Mouse (Mus musculus) right cerebral cortex, adult 2 months (tissue): Measurements from ENCODE around the gene OR5BS1P.
"Not testable (repeated sequence)": the region's sequence is repeated elsewhere in the genome, so short reads cannot be mapped to it uniquely, and the experiment has no call there.

Experiments used
- DNase-seq, 2 experiments: peaks; one replicate each; pipeline ENCODE4 v3.0.0; 2021 to 2022; ENCODE audit warnings: low spot score in 2 of 2

Gene OR5BS1P

DNA sequence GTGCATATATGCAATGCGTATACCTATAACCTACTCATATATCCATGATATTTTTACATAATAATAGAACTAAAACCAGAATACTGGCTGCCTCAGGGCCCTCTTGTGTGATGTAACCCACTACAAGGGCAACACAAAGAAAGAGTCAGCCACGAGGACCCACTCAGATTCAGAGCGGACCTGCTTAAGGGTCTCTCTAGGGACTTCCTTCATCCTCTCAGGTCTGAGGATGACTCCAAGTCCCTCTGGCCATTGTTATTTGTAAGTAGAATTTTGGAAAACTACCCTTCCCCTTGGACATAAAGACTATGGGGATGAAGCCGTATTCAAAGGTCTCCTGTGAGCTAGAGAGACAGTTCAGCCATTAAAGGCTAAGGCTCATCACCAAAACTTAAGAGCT lies at the start of gene OR5BS1P:
Gene OR5BS1P (plus strand): TSS at position 301 of the 400 bp plus-strand sequence.
- DNase-seq: no peak

DNA sequence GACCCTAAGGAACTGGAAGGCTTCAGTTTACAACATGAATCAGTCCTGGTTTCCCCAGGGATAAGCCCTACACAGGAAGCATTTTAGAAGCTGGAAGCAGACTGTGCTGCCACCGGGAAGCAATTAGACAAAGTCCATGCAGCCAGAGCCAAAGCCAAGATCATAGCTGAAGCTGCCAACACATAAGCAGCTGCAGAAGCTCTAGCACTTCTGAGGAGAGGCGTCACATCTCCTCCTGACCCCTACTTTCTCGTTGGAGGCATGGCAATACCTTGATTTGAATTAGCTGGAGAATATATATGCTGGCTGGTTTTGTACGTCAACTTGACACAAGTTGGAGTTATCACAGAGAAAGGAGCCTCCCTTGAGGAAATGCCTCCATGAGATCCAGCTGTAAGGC lies 48.8 kb upstream of the OR5BS1P start:
- DNase-seq: no peak

- no peak for DNase-seq
Measured at GRCm38 (mm10) chr15:98424326-98424725, 45.4 kb upstream of the OR5BS1P start.

DNA sequence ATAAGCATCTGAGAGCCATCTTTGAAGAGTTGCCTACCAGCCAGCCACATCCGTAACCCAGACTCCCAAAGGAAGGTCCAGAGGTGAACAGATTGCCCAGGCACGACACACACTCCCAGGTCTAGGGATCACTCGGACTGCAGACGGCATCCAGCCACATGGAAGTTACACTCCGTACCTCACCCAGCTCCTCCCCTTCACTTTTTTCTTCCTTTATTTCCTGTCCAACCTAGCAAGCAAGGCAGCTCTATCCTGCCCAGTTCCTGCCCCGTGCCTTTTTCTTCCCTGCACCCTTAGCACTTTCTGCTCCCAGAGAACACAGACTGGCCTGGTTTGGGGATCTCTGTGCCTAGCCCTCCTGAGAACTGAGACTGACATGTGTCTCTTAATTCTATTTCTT lies 44.9 kb upstream of the OR5BS1P start:
- DNase-seq: no peak

GRCm38 (mm10) chr15:98425188-98425587 lies 44.5 kb upstream of the OR5BS1P start:
- no peak for DNase-seq

- not testable (repeated sequence) for DNase-seq
Measured at GRCm38 (mm10) chr15:98430925-98431324, 38.8 kb upstream of the OR5BS1P start, which contains the start of gene Olfr282. Gene Olfr282 (plus strand): TSS chr15:98431225.

DNA sequence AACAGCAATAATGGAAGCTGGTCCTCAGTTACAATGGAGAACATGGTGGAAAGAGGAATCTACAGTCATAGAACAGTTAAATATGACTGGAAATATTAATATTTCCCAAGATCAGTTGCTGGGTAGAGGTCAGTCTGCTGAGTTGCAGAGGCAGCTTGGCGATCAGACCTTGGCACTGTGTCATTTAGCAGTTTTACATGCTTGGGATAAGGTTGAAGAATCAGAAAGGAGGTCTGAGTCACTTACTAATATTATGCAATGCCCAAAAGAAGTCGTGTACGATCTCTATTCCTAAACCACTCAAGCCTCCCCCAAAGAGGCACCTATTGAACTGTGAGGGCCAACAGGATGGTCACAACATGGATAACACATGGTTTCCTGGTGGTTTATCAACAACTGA lies 25.1 kb upstream of the OR5BS1P start:
- no peak for DNase-seq

GRCm38 (mm10) chr15:98448521-98448920 lies 21.2 kb upstream of the OR5BS1P start:
- DNase-seq: no peak

DNA sequence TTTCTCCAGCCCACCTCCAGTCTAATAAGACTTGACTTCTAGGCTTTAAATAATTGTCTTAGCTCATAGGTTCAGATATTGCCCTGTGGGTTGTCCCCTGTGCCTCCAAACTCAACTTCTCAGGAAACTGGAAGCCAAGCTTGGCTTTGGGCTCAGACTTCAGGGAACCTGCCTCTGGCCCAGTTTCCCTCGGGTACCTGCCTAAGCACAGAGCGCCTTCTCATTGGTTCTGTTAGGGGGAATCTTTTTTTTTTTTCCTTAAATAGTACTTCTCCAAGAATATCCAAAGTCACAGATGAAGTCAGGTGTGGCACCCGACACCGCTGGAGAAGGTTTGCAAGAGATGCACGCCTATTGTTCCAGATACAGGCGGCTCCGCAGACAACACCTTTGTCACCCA lies 17.4 kb upstream of the OR5BS1P start, which contains the start of gene Olfr281:
Gene Olfr281 (plus strand): TSS at position 301 of the 400 bp plus-strand sequence.
- DNase-seq: no peak

DNA sequence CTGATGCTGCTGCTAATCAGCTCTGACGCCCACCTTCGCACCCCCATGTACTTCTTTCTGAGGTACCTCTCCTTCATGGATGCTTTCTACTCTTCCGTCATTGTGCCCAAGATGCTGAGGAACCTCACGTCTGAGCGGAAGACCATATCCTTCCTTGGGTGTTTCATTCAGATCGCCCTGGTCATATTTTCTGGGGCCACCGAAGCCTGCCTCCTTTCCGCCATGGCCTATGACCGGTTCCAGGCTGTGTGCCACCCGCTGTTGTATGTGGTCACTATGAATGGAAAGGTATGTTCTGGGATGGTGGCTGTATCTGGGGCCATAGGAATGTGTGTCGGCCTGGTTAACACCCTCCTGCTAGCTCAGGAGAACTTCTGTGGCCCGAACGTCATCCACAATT lies 1.8 kb downstream of the OR5BS1P start:
- DNase-seq: no peak

DNA sequence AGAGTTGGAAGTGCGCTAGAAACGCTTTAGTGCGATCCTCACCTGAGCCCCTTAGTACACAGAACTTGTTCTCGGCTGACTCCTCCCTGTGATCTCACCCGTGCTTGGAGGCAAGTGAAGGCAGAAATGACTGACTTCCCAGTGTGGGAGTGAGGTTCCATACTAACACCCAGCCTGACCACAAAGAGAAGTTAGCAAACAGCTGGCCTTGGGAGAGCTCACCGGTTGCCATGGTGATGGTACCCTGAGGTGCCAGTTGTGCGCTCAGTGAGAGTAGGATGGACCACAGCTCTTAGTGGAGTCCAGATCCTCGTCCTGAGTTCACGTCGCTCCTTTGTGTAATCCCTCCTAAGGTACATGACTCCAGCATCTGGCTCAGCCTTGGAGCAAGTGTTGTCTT lies 5.3 kb downstream of the OR5BS1P start:
- no peak for DNase-seq

DNA sequence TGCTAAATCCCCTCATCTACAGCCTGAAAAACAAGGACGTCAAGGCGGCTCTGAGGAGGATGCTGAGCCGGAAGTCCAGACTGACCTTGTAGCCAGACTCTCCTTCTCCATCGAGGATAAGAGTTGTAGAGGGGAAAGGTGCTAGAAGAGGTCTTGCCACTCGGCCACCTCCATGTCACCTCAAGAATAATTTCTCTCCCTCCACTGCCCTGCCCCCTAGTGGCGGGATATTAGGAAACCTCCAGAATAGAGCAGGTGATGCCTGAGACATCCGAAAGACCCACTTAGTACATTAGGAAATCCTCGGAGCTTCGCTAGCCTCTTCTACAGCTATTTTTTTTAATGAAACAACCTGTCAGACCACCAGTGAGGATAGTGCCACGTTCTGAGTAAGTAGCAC lies 5.7 kb downstream of the OR5BS1P start:
- peak; percentile 14 to 45 for DNase-seq

DNA sequence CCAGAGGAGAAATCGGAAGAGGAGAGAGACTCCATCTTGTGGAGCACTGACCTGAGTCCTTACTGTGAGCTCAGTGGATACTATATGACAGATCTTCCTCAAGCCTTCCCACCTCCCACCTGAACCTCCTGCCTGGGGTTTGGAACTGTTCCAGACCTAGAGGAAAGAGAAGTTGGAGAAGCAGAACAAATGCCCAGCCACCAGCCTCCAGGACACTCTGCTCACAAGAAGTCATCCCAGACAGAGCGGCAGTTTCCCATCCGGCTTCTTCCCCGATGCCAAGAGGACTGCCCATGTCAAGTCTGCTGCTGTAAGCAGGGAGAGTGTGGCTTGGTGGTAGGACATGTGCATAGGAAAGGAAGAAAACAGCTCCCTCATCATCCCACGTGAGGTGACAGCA lies 6.6 kb downstream of the OR5BS1P start:
- DNase-seq: no peak

- no peak for DNase-seq
Measured at GRCm38 (mm10) chr15:98479568-98480102, 9.9 kb downstream of the OR5BS1P start.

GRCm38 (mm10) chr15:98482701-98483100 lies 13.0 kb downstream of the OR5BS1P start, which contains the start of gene Lalba:
Gene Lalba (minus strand): TSS chr15:98482721.
- no peak for DNase-seq

GRCm38 (mm10) chr15:98483907-98484886 lies 14.5 kb downstream of the OR5BS1P start:
- no peak for DNase-seq

DNA sequence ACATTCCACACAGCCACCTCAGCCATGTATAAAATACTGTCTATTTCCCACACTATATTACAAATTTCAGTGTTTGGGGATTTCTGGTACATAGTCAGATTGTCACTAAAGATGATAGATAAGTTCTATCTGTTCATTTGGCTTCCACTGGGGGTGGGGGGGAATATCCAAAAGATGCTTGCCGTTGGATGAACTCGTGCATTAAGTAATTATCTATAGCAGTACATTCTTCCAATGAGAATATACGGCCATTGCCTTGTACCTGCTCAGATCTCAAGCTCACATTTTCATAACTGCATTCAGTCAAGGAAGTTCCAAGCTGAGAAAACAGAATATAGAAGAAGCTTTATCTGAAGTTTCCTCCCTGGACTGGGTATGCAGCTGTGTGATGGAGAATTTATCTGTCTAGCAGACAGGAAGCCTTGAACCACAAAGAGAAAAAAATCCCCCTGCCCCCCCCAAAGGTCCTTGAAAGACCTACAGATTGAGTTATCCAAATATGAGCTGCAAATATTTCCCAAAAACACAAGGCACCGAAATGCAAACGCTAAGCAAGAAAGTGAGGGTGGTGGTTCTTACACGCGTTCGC lies 16.8 kb downstream of the OR5BS1P start:
- no peak for DNase-seq

DNA sequence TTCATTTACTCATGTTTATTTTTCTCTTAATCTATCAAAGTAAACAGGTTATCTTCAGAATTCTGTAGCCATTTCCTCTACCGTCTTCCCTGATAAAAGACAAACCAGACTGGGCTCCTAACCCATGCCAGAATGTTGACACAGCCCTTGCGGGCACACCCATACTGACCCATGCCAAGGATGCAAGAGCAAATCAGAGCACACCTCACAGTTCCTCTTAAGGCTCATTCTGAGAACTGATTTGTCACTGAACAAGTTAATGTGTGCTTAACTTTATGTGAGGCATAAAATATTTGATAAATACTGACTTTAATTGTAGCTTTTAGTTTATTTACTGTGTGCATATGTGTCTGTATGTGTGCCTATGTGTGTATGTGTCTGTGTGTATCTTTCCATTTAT lies 21.6 kb downstream of the OR5BS1P start:
- DNase-seq: no peak

DNA sequence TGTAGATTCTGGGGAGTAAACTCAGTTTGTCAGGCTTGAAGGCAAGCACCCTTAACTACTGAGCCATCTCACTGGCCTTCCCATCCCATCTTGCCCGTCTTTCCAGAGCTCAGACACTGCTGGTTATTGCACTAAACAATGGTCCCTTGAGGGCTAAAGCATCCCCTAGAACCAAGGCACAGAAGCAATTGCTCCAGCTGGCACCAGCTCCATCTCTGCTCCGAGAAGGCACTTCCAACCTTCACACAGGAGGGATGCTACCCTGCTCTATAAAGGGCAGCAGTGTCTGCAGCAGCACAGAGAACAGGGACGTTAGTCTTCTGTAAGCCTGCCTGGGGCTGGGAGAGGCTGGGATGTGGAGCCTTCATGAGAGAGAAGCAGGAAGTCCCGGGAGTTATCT lies 22.4 kb downstream of the OR5BS1P start, which contains the start of gene Olfr279:
Gene Olfr279 (plus strand): TSS at position 301 of the 400 bp plus-strand sequence.
- no peak for DNase-seq

GRCm38 (mm10) chr15:98497631-98498030 lies 27.9 kb downstream of the OR5BS1P start:
- DNase-seq: no peak

DNA sequence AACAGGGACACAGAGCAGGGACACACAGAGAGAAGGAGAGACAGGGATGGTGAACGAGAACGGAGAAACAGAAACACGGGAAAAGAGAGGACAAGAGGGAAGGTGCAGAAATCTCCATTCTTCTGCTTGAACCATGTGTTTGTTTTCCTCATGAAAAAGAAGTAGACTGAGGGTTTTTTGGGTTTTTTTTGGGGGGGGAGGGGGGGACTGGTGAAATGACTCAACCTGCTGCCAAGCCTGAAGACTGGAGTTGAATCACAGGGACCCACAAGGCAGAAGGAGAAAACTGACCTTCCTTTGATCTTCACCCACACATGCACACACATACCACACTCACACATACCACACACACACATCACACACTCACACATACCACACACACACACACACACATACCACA lies 33.6 kb downstream of the OR5BS1P start:
- no peak for DNase-seq

- peak; percentile 73 to 77 for DNase-seq
Measured at GRCm38 (mm10) chr15:98504514-98504913, 34.8 kb downstream of the OR5BS1P start.
